Mouse (Mus musculus) kidney, embryonic 15.5 days (tissue): Measurements from ENCODE around the gene Ntrk2. TPM values are rescaled to one million over a fixed set of nuclear protein-coding genes. Genes with fewer than 3 reads are reported as not detected.

Source experiments
- ATAC-seq: fragments of 200-750 bp; cut with Nextera tagmentation; replicated peaks from 2 replicates; pipeline ENCODE4 v1.8.0; 2017; ENCODE audit warnings: moderate TSS enrichment; ENCODE audit not compliant: low FRiP score
- H3K27ac ChIP-seq: fragments of 300-500 bp; sonication (generic); 2 replicates; pipeline ENCODE4 v1.5.1; 2015; ENCODE audit warnings: mild to moderate bottlenecking, inconsistent platforms
- H3K27me3 ChIP-seq: fragments of 300-500 bp; sonication (generic); 2 replicates; pipeline ENCODE4 v1.6.1; 2015; ENCODE audit warnings: inconsistent platforms
- H3K36me3 ChIP-seq: fragments of 300-500 bp; sonication (generic); 2 replicates; pipeline ENCODE4 v1.6.1; 2015; ENCODE audit warnings: inconsistent platforms
- H3K4me1 ChIP-seq: fragments of 300-500 bp; sonication (generic); 2 replicates; pipeline ENCODE4 v1.6.1; 2015; ENCODE audit warnings: inconsistent platforms
- H3K4me2 ChIP-seq: fragments of 300-500 bp; sonication (generic); 2 replicates; pipeline ENCODE4 v1.6.1; 2015; ENCODE audit warnings: moderate library complexity, mild to moderate bottlenecking, inconsistent platforms
- H3K4me3 ChIP-seq: fragments of 300-500 bp; sonication (generic); replicated peaks from 2 replicates; pipeline ENCODE4 v1.5.1; 2015; ENCODE audit warnings: mild to moderate bottlenecking, inconsistent platforms
- H3K9ac ChIP-seq: fragments of 300-500 bp; sonication (generic); 2 replicates; pipeline ENCODE4 v1.6.1; 2015; ENCODE audit warnings: mild to moderate bottlenecking, inconsistent platforms
- H3K9me3 ChIP-seq: fragments of 300-500 bp; sonication (generic); replicated peaks from 2 replicates; pipeline ENCODE4 v1.6.1; 2016; ENCODE audit warnings: inconsistent platforms
- WGBS: fragments of 180-500 bp; shearing (Covaris S2); methylation state at CpG from one replicate; pipeline ENCODE4 v1.1.7; 2015; ENCODE audit warnings: mixed read lengths; 5-methylcytosine and 5-hydroxymethylcytosine counted together
- polyA plus RNA-seq: library from polyadenylated mRNA; unstranded; fragments of >200 nt; fragmentation: Nextera tagmentation; extraction: Ambion mirVana; gene quantifications from 2 replicates; pipeline ENCODE4 v1.2.1, GENCODE M21; 2015

Gene Ntrk2
- polyA plus RNA-seq, 1 experiment from 2014 or later = 8.6 TPM

DNA sequence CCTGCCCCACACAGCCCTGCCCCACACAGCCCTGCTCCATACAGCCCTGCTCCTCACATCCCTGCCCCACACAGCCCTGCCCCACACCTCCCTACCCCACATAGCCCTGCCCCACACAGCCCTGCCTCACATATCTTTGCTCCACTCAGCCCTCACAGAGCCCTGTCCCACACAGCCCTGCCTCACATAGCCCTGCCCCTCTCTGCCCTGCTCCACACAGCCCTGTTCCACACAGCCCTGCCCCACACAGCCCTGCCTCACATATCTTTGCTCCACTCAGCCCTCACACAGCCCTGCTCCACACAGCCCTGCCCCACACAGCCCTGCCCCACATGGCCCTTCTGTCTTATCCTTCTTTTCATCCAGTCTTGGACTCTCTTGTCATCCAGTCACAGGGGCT is 106.2 kb downstream of the Ntrk2 start:
- Histone ChIP-seq H3K36me3 (no peaks in the 10 kb centered on the region), H3K9me3 (no peaks in the 10 kb centered on the region), H3K9ac (no peak overlapping the region), H3K4me2 (no peak overlapping the region), H3K4me1 (no peaks in the 10 kb centered on the region), H3K4me3 (no peak overlapping the region), H3K27ac (no peak overlapping the region), H3K27me3 (no peaks in the 10 kb centered on the region)
- no peak for ATAC-seq

DNA sequence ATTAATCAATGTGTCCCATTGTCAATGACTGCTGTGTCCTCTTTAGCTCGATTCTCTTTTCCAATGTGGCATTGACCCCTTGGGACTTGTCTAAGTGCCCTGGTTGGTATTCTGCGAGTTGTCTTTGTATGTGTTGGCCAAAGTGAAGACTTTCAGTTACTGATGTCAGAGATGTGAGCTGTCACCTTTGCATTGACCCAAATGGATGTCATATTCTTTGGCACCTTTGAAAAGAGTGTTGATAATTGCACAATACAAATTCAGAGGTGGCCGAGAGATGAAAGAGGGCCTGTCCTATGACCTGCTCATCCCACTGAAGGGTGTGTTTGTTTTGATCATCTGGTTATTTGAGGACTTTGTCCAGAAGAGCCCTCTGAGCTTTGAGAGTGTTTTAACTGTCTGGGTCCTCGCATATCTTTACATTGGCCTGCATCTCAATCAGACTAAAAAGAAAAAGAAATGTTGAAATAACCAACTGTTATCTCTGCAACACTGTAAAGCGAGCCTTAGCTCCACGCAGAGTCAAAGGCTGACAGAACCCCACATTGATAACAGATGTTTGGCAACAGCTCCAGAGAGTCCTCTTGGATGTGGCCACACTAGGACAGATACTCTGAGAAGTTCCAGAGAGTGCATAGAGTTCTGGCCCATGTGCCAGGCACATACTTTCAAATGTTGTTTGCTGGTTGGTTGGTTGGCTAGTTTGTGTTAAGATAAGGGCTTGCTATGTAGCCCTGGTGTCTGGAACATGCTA is 107.9 kb downstream of the Ntrk2 start:
- Histone ChIP-seq H3K4me2 (no peak overlapping the region), H3K27ac (no peak overlapping the region), H3K9ac (no peak overlapping the region), H3K4me1 (no peaks in the 10 kb centered on the region), H3K9me3 (no peaks in the 10 kb centered on the region), H3K36me3 (no peaks in the 10 kb centered on the region), H3K4me3 (no peak overlapping the region), H3K27me3 (no peaks in the 10 kb centered on the region)
- no peak for ATAC-seq
- WGBS = 70% methylated on average over 6 of the region's 6 CpGs

DNA sequence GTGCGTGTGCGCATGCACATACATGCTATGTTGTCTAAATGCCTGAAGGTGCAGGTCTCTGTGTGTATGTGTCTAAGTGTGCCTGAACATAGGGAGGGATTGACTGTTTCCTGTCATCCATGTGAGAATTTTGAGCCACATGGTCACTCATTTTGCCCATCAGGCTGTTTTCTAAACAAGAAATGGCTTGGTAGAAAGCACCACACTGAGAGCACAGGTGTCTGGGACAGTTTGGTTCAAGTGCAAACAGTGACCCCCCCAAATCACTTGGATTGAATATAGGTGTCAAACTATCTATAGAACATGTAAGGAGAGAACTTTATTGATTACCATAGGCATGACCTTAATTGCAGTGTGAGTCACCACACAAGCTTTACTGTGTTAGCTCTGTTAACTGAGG is 110.0 kb downstream of the Ntrk2 start:
- Histone ChIP-seq H3K4me1 (no peaks in the 10 kb centered on the region), H3K27me3 (no peaks in the 10 kb centered on the region), H3K4me3 (no peak overlapping the region), H3K36me3 (no peaks in the 10 kb centered on the region), H3K9ac (no peak overlapping the region), H3K27ac (no peak overlapping the region), H3K9me3 (no peaks in the 10 kb centered on the region), H3K4me2 (no peak overlapping the region)
- ATAC-seq = no peak
- WGBS = 93% methylated on average over 2 of the region's 2 CpGs

DNA sequence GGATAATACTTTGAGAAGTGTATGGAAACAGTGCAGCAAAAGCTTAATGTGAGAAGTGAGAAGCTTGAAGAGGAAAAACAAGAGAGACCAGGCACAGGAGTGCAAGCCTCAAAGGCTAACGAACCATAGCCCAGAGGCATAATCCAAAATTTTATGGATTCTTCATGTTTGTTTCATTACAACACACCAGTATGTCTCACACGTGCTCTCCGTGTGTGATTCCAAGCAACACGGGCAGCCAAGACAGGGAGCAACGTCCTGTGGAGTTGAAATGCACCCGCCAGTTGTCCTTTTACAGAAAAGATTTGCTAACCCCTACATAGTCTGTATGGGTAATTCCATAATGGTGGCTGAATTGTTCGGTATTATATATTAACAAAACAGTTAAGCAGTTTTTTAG is 113.9 kb downstream of the Ntrk2 start:
- H3K27me3 ChIP-seq = no peaks in the 10 kb centered on the region
- H3K36me3 ChIP-seq = no peaks in the 10 kb centered on the region
- H3K4me1 ChIP-seq = no peaks in the 10 kb centered on the region
- H3K9ac ChIP-seq = no peak overlapping the region
- no peak overlapping the region for H3K4me3 ChIP-seq
- no peaks in the 10 kb centered on the region for H3K9me3 ChIP-seq
- ATAC-seq = no peak
- no peak overlapping the region for H3K27ac ChIP-seq
- no peak overlapping the region for H3K4me2 ChIP-seq
- WGBS = 91% methylated on average over 7 of the region's 7 CpGs

DNA sequence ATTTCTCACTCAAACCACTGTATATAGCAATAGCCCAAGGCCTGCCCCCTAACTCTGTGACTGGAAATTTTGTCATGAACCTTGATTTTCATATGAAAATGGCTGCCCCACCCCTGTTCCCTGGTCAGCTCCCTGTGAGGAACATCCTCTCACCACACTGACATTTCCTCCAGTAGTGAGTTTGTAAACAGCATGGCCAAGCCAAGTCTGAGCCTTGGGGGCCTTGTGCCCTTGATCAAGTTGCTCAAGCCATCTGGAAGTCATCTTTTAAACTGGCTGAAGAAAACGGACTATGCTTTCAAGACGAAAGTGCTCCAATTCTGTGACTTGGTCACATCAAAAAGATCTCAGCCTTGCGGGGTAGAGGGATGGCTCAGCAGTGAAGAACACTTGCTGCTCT is 114.9 kb downstream of the Ntrk2 start:
- Histone ChIP-seq H3K4me2 (no peak overlapping the region), H3K9ac (no peak overlapping the region), H3K27ac (no peak overlapping the region), H3K9me3 (no peaks in the 10 kb centered on the region), H3K27me3 (no peaks in the 10 kb centered on the region), H3K36me3 (no peaks in the 10 kb centered on the region), H3K4me1 (no peaks in the 10 kb centered on the region), H3K4me3 (no peak overlapping the region)
- 79% methylated on average over 3 of the region's 3 CpGs for WGBS
- ATAC-seq = no peak

DNA sequence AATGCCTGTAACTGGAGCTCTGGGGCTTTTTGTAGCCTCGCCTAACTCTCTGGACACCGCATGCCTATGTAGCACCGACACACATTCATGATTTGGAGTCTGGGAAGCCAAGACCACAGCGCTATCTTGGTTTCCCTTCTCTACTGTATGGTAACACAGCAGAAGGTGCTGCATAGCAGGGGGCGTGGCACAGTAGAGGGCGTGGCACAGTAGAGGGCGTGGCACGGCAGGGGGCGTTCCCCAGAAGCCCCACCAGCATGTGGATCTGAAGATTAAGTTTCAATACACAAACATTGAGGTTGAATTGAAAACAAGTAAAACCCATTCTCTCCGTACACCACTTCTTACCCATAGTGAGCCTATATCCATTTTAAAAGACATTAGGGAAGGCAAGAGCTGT is 115.3 kb downstream of the Ntrk2 start:
- WGBS = 84% methylated on average over 10 of the region's 10 CpGs
- Histone ChIP-seq H3K4me1 (no peaks in the 10 kb centered on the region), H3K4me3 (no peak overlapping the region), H3K4me2 (no peak overlapping the region), H3K36me3 (no peaks in the 10 kb centered on the region), H3K9ac (no peak overlapping the region), H3K27me3 (no peaks in the 10 kb centered on the region), H3K9me3 (no peaks in the 10 kb centered on the region), H3K27ac (no peak overlapping the region)
- ATAC-seq = no peak

DNA sequence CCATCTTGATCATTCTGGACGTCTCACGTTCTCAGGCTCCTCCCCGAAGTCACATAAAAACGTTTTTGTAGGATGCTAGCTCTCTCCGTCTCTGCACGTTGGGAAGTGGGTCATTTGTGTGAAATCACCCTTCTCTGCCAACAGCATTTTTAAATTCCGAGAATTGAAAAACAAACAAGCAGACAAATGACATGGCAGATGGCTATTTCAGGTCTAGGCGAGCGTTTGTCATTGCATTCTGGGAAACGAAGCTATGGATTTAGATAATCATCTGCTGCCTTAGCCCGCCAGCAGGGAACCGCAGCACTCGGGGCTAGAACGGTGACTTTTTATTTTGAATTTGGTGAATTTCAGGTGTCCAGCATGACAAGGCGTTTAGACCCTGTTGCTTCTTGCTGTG is 115.8 kb downstream of the Ntrk2 start:
- no peaks in the 10 kb centered on the region for H3K27me3 ChIP-seq
- H3K9me3 ChIP-seq = no peaks in the 10 kb centered on the region
- no peak overlapping the region for H3K27ac ChIP-seq
- no peaks in the 10 kb centered on the region for H3K4me1 ChIP-seq
- H3K4me2 ChIP-seq = no peak overlapping the region
- WGBS = 86% methylated on average over 15 of the region's 15 CpGs
- H3K4me3 ChIP-seq = no peak overlapping the region
- no peaks in the 10 kb centered on the region for H3K36me3 ChIP-seq
- no peak for ATAC-seq
- no peak overlapping the region for H3K9ac ChIP-seq

DNA sequence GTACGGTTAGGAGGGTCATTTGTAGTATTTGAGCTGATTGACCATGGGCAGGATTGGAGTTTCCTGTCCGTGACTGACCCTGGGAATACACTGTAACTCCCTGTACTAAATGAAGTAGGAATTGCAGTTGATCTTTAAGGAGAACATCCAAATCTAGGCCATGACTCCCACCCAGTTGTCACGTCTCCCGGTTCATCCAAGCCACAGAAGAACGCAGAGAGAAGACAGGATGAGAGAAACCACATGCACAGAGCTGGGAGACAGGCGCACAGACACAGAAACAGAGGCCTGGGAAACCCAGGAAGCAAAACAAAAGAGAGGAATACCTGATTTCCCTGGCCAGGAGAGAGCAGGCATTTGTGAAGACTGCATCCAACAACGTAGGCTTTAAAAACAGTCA is 117.1 kb downstream of the Ntrk2 start:
- 76% methylated on average over 7 of the region's 7 CpGs for WGBS
- no peaks in the 10 kb centered on the region for H3K9me3 ChIP-seq
- H3K27ac ChIP-seq = no peak overlapping the region
- no peaks in the 10 kb centered on the region for H3K27me3 ChIP-seq
- no peaks in the 10 kb centered on the region for H3K4me1 ChIP-seq
- H3K9ac ChIP-seq = no peak overlapping the region
- ATAC-seq = no peak
- H3K4me3 ChIP-seq = no peak overlapping the region
- H3K4me2 ChIP-seq = no peak overlapping the region
- H3K36me3 ChIP-seq = no peaks in the 10 kb centered on the region

DNA sequence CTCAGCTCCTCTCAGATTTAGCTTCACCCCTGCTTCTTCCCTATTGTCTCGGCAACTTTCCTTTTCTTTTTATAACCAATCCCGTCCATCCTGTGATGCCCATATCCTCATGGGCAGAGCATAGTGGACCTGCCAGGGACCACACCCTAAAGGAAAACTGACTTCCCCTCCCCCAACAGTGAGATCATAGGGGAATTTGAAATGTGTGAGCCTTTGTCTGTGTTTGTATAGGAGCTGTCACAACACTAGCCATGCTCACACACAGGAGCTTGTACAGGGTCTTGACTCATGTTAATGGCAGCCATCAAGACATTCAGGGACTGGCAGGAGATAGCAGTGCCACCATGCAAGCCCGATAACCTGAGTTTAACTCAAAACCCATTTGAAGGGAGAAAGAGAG is 118.1 kb downstream of the Ntrk2 start:
- Histone ChIP-seq H3K4me3 (no peak overlapping the region), H3K4me2 (no peak overlapping the region), H3K27me3 (no peaks in the 10 kb centered on the region), H3K36me3 (no peaks in the 10 kb centered on the region), H3K4me1 (no peaks in the 10 kb centered on the region), H3K9me3 (no peaks in the 10 kb centered on the region), H3K9ac (no peak overlapping the region), H3K27ac (no peak overlapping the region)
- WGBS = 84% methylated on average over 3 of the region's 3 CpGs
- ATAC-seq = no peak

DNA sequence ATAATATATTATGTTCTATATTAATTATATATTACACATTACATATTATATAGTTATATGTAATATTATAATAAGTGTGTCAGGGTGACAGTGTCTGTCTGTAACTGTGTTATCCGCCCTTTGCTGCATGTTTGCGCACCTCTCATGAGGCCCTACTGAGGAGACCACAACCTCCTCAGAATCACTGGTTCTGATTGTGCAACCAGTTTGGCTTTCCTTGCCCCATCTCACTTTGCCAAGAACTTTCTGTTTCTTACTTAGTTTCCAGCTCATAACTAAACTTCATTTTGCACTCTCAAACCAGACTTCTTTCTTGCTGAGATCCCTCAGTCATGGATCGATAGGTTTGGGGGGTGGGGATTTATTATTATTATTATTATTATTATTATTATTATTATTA is 120.8 kb downstream of the Ntrk2 start:
- H3K36me3 ChIP-seq = no peaks in the 10 kb centered on the region
- no peaks in the 10 kb centered on the region for H3K27me3 ChIP-seq
- H3K4me3 ChIP-seq = no peak overlapping the region
- H3K4me2 ChIP-seq = no peak overlapping the region
- no peaks in the 10 kb centered on the region for H3K9me3 ChIP-seq
- H3K27ac ChIP-seq = no peak overlapping the region
- WGBS = 93% methylated on average over 3 of the region's 3 CpGs
- no peak overlapping the region for H3K9ac ChIP-seq
- H3K4me1 ChIP-seq = no peaks in the 10 kb centered on the region
- no peak for ATAC-seq

DNA sequence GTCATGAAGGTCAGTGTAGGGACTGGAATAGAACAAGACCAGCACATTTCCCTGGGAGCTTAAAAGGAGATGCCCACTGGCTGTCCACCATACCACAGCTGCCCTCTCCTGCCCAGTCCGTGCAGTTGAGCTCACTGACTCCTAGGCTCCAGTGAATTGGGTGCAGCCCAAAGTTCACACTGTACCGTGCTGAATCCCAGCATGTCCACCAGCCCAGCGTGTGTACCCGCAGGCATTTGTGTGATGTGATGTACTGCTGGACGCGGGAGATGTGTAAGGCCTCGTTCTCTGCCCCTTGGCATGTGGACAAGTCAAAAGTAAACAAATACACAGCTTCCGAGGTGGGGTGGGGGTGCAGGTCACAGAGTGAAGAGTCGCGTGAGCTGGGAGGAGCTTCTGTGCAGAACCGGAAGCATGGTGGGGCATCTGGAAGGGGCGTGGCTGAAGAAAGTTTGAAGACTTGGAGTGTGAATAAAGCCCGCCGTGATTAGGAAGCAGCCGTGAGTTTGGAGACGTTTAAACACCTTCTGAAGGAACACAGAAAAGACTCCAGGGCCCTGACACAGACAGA is 121.4 kb downstream of the Ntrk2 start:
- Histone ChIP-seq H3K36me3 (no peaks in the 10 kb centered on the region), H3K27ac (no peak overlapping the region), H3K4me2 (no peak overlapping the region), H3K4me1 (no peaks in the 10 kb centered on the region), H3K27me3 (no peaks in the 10 kb centered on the region), H3K9me3 (no peaks in the 10 kb centered on the region), H3K9ac (no peak overlapping the region), H3K4me3 (no peak overlapping the region)
- WGBS = 79% methylated on average over 16 of the region's 16 CpGs
- ATAC-seq = no peak

DNA sequence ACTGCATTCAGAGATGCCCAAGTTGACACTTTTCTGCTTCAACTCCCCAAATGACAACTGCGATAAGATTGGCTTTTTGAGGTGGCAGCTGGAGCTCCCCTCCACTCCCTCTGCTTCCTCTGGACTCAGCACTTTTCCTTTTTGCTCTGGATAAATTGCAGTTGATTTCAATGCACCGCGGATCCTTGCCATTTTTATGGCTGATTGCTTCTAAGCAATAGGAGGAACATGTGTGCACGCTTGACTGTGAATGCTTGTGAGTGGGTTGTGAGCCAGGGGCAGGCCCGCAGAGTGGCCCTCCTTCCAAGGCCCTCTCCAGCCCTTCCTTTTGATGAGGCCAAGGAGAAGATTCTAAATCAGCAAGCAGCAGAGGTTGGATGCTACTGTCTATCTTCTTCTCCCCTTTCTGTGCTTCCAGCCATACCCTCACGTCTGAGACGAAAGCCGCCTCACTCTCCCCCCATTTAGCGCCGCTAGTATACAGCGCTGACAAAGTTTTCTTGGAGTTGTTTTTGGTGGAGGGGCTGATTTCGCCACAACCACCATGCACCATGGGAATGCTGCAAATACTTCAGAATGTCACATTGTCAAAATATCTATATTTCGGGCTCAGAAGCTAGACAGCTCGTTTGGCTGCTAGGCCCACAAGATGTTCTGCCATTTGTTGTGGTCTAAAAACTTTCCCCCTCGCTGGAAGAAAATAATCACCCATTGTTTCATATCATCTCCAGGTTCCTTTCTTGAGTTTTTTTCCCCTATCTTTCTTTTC is 122.5 kb downstream of the Ntrk2 start:
- no peak for ATAC-seq
- H3K4me1 ChIP-seq = no peaks in the 10 kb centered on the region
- no peaks in the 10 kb centered on the region for H3K27me3 ChIP-seq
- WGBS = 77% methylated on average over 15 of the region's 15 CpGs
- H3K36me3 ChIP-seq = no peaks in the 10 kb centered on the region
- H3K27ac ChIP-seq = no peak overlapping the region
- no peaks in the 10 kb centered on the region for H3K9me3 ChIP-seq
- no peak overlapping the region for H3K9ac ChIP-seq
- no peak overlapping the region for H3K4me3 ChIP-seq
- H3K4me2 ChIP-seq = no peak overlapping the region
